ENCODE assay signal across 9 mouse cellular contexts in genomic region chr10:19692988-19693387, GRCm38 (mm10). TPM values are rescaled to one million over a fixed set of nuclear protein-coding genes. Genes with fewer than 3 reads are reported as not detected.
DNase-seq lines count a peak whose midpoint lies in the region; ATAC-seq and TF ChIP-seq lines count a peak whose summit lies in the region.
"Had no signal": no experiment of that assay in that cellular context is flagged by ENCODE, and none has a peak within 500 bp of the region (broad histone marks: within the 10 kb centered on the region; RNA-seq: fewer than 3 reads in every experiment).

No protein-coding gene starts in this region.

- H3K4me1 ChIP-seq in kidney, postnatal 0 days (replicated peaks; ENCODE audit: insufficient read depth, low read length), result no peaks in the 10 kb centered on the region
- H3K4me1 ChIP-seq in lung, postnatal 0 days (ENCODE audit: insufficient read depth, low read depth, low read length), result peaks cover 8% of the 10 kb centered on the region; the same call in 1 of the 2 replicates

- H3K27ac ChIP-seq in kidney, postnatal 0 days, result no peak overlapping the region
- no peak overlapping the region for H3K27ac ChIP-seq in lung, postnatal 0 days (ENCODE audit: low read length)

- peak; percentile 82 for TF ChIP-seq CTCF in kidney, postnatal 0 days (IDR thresholded peaks at IDR 0.05; ENCODE audit: low read depth)
- peak; percentile 89 for TF ChIP-seq CTCF in lung, postnatal 0 days (IDR thresholded peaks at IDR 0.05)

- 56% methylated on average over 8 of the region's 8 CpGs for WGBS in kidney, postnatal 0 days
- WGBS in lung, postnatal 0 days, result 30% methylated on average over 8 of the region's 8 CpGs

- no peaks in the 10 kb centered on the region for H3K9me3 ChIP-seq in kidney, postnatal 0 days (replicated peaks; ENCODE audit: low read length)
- H3K9me3 ChIP-seq in lung, postnatal 0 days (ENCODE audit: low read length), result no peaks in the 10 kb centered on the region

- DNase-seq in 3T3-L1 (ENCODE audit: low read depth, low spot score), result peak; percentile 50
- DNase-seq in CD4-positive, CD25-positive, alpha-beta regulatory T cell, adult 2 months (ENCODE audit: low read depth, low spot score), result peak; percentile 91
- DNase-seq in brain, embryonic 18.5 days (ENCODE audit: low read depth, low spot score), result peak; percentile 8
- peak; percentile 71 for DNase-seq in kidney, postnatal 0 days (ENCODE audit: low spot score)
- DNase-seq in lung, postnatal 0 days (ENCODE audit: low spot score), result peak; percentile 83
- DNase-seq in retina, postnatal 1 day, result peak; percentile 51

- no peak overlapping the region for H3K4me2 ChIP-seq in kidney, postnatal 0 days (ENCODE audit: low read length)
- H3K4me2 ChIP-seq in lung, postnatal 0 days (replicated peaks; ENCODE audit: low read depth, low read length), result no peak overlapping the region

- no peaks in the 10 kb centered on the region for H3K27me3 ChIP-seq in kidney, postnatal 0 days (ENCODE audit: insufficient read depth, low read length)
- H3K27me3 ChIP-seq in lung, postnatal 0 days (replicated peaks; ENCODE audit: insufficient read depth, low read length), result no peaks in the 10 kb centered on the region

- no peak for TF ChIP-seq EP300 in lung, postnatal 0 days (IDR thresholded peaks at IDR 0.05)

- no peak overlapping the region for H3K9ac ChIP-seq in kidney, postnatal 0 days (ENCODE audit: low read depth, low read length)
- H3K9ac ChIP-seq in lung, postnatal 0 days (replicated peaks; ENCODE audit: low read depth), result no peak overlapping the region

- ATAC-seq in granulocyte monocyte progenitor cell, adult 5-6 weeks (replicated peaks; ENCODE audit: poor library complexity, severe bottlenecking), result peak; percentile 63
- ATAC-seq in kidney, postnatal 0 days (replicated peaks; ENCODE audit: low FRiP score, low read depth), result no peak
- peak; percentile 76 for ATAC-seq in lung, postnatal 0 days
- ATAC-seq in erythroid progenitor cell, adult 5-6 weeks (replicated peaks; ENCODE audit: low FRiP score, poor library complexity, severe bottlenecking), result no peak

- H3K4me3 ChIP-seq in kidney, postnatal 0 days (replicated peaks; ENCODE audit: low read depth, low read length), result no peak overlapping the region
- H3K4me3 ChIP-seq in lung, postnatal 0 days (ENCODE audit: low read depth, low read length), result no peak overlapping the region

- H3K36me3 ChIP-seq in kidney, postnatal 0 days (ENCODE audit: insufficient read depth, low read length), result no peaks in the 10 kb centered on the region
- H3K36me3 ChIP-seq in lung, postnatal 0 days (ENCODE audit: insufficient read depth, low read length), result no peaks in the 10 kb centered on the region

RNA-seq across cellular contexts. Expression of gene Il20ra, which starts 19.4 kb away (rescaled TPM):
- 0.80 and 1.5 TPM in 2 replicates for total RNA-seq in granulocyte monocyte progenitor cell, adult 5-6 weeks (2014; fragmentation: Nextera tagmentation)
- not detected in 2 replicates for total RNA-seq in granulocyte monocyte progenitor cell, adult 5-6 weeks (2017)
- polyA plus RNA-seq in kidney, postnatal 0 days (2015; fragmentation: Nextera tagmentation; extraction: Ambion mirVana), result 0.11 TPM in 1 of 2 replicates, not detected in the other
- 0.11 and 0.18 TPM in 2 replicates for polyA plus RNA-seq in lung, postnatal 0 days (2015; fragmentation: Nextera tagmentation; extraction: Ambion mirVana)
- total RNA-seq in erythroid progenitor cell, adult 5-6 weeks (2015; ENCODE audit: low replicate concordance), result not detected in 2 replicates
- not detected in 2 replicates for total RNA-seq in erythroid progenitor cell, adult 5-6 weeks (2017; ENCODE audit: low replicate concordance)
- total RNA-seq: gastrocnemius, postnatal 4 days had no signal

Comparison
In these comparisons a context has a peak if more than half of its experiments do, and no peak if none do; other contexts are left out.
1. DNase-seq: peak in every context shown above with its lines; median percentile 91 in CD4-positive, CD25-positive, alpha-beta regulatory T cell, adult 2 months; 83 in lung, postnatal 0 days; 71 in kidney, postnatal 0 days; 51 in retina, postnatal 1 day; 50 in 3T3-L1; 8 in brain, embryonic 18.5 days.
2. ATAC-seq: peak in granulocyte monocyte progenitor cell, adult 5-6 weeks (single experiment) and lung, postnatal 0 days (single experiment); none in kidney, postnatal 0 days (single experiment) and erythroid progenitor cell, adult 5-6 weeks (single experiment).